Mouse (Mus musculus): ENCODE data around the gene Psenen.
A peak's percentile ranks its signal among the peaks of the same experiment; 100 is the strongest.

GRCm38 (mm10) chr7:30589435-30590301 is 26.2 kb upstream of the Psenen start:
- TF ChIP-seq CTCF (conservative IDR thresholded peaks at IDR 0.05; ENCODE audit: low read length), result peak; percentile 80
- no peak for TF ChIP-seq NANOG (IDR thresholded peaks at IDR 0.05; ENCODE audit: borderline replicate concordance, low read length)
- no peak for TF ChIP-seq POU5F1 (IDR thresholded peaks at IDR 0.05; ENCODE audit: borderline replicate concordance, low read length)
